Mouse (Mus musculus) midbrain, embryonic 10.5 days (tissue): Measurements from ENCODE around the gene Tm9sf2. TPM values are rescaled to one million over a fixed set of nuclear protein-coding genes. Genes with fewer than 3 reads are reported as not detected.
"Not testable (repeated sequence)": the region's sequence is repeated elsewhere in the genome, so short reads cannot be mapped to it uniquely, and the experiment has no call there.

Experiments
- DNase-seq: peaks from one replicate; pipeline ENCODE4 v3.0.0-alpha.2; 2017; ENCODE audit warnings: low spot score
- H3K27ac ChIP-seq: fragments of 300-500 bp; sonication (generic); replicated peaks from 2 replicates; pipeline ENCODE4 v1.5.1; 2016; ENCODE audit warnings: mild to moderate bottlenecking
- H3K27me3 ChIP-seq: fragments of 300-500 bp; sonication (generic); 2 replicates; pipeline ENCODE4 v1.6.1; 2016; ENCODE audit warnings: low read depth, mild to moderate bottlenecking; ENCODE audit not compliant: poor library complexity, severe bottlenecking
- H3K36me3 ChIP-seq: fragments of 300-500 bp; sonication (generic); 2 replicates; pipeline ENCODE4 v1.6.1; 2016; ENCODE audit warnings: mild to moderate bottlenecking, moderate library complexity
- H3K4me1 ChIP-seq: fragments of 300-500 bp; sonication (generic); 2 replicates; pipeline ENCODE4 v1.6.1; 2016
- H3K4me3 ChIP-seq: fragments of 300-500 bp; sonication (generic); 2 replicates; pipeline ENCODE4 v1.5.1; 2016; ENCODE audit warnings: mild to moderate bottlenecking, moderate library complexity
- H3K9me3 ChIP-seq: fragments of 300-500 bp; sonication (generic); replicated peaks from 2 replicates; pipeline ENCODE4 v1.6.1; 2016; ENCODE audit warnings: mild to moderate bottlenecking
- WGBS: fragments of 180-500 bp; shearing (Covaris S2); methylation state at CpG from one replicate; pipeline ENCODE4 v1.1.7; 2016; 5-methylcytosine and 5-hydroxymethylcytosine counted together
- polyA plus RNA-seq: library from polyadenylated mRNA; unstranded; fragments of >200 nt; fragmentation: Nextera tagmentation; extraction: Ambion mirVana; gene quantifications from 2 replicates; pipeline ENCODE4 v1.2.1, GENCODE M21; 2016

Gene Tm9sf2
- polyA plus RNA-seq, result 133 and 135 TPM in 2 replicates

GRCm38 (mm10) chr14:122106822-122107468 lies at the start of gene Tm9sf2:
TSS of gene Tm9sf2 (plus strand) at chr14:122107038.
- Histone ChIP-seq H3K27me3 (no peaks in the 10 kb centered on the region), H3K27ac (peak within 1 kb of the TSS; percentile 91), H3K9me3 (no peaks in the 10 kb centered on the region), H3K4me1 (peaks cover 43% of the 10 kb centered on the region), H3K36me3 (peaks cover 15% of the 10 kb centered on the region), H3K4me3 (peak within 1 kb of the TSS; percentile 98)
- WGBS, result under 1% methylated on average over 76 of the region's 76 CpGs
- peak; percentile 91 for DNase-seq

GRCm38 (mm10) chr14:122057941-122058346 lies 48.9 kb upstream of the Tm9sf2 start:
- H3K27ac ChIP-seq, result no peak overlapping the region
- no peaks in the 10 kb centered on the region for H3K27me3 ChIP-seq
- H3K9me3 ChIP-seq, result no peaks in the 10 kb centered on the region
- H3K4me1 ChIP-seq, result no peaks in the 10 kb centered on the region
- no peaks in the 10 kb centered on the region for H3K36me3 ChIP-seq
- WGBS, result 43% methylated on average over 2 of the region's 2 CpGs
- no peak for DNase-seq
- H3K4me3 ChIP-seq, result no peak overlapping the region

- Histone ChIP-seq H3K36me3 (no peaks in the 10 kb centered on the region), H3K4me1 (no peaks in the 10 kb centered on the region), H3K4me3 (no peak overlapping the region), H3K27ac (no peak overlapping the region), H3K9me3 (no peaks in the 10 kb centered on the region), H3K27me3 (no peaks in the 10 kb centered on the region)
- WGBS, result 17% methylated on average over 3 of the region's 3 CpGs
- DNase-seq, result peak; percentile 69
Observed at GRCm38 (mm10) chr14:122060642-122061041, 46.2 kb upstream of the Tm9sf2 start.

- Histone ChIP-seq H3K9me3 (no peaks in the 10 kb centered on the region), H3K27ac (no peak overlapping the region), H3K4me3 (no peak overlapping the region), H3K27me3 (no peaks in the 10 kb centered on the region), H3K4me1 (no peaks in the 10 kb centered on the region), H3K36me3 (no peaks in the 10 kb centered on the region)
- WGBS, result 91% methylated on average over 6 of the region's 6 CpGs
- no peak for DNase-seq
Observed at GRCm38 (mm10) chr14:122061376-122061775, 45.5 kb upstream of the Tm9sf2 start.

- WGBS, result 86% methylated on average over 10 of the region's 10 CpGs
- no peaks in the 10 kb centered on the region for H3K4me1 ChIP-seq
- DNase-seq, result no peak
Observed at GRCm38 (mm10) chr14:122062411-122063090, 44.3 kb upstream of the Tm9sf2 start.

GRCm38 (mm10) chr14:122063599-122063998 lies 43.2 kb upstream of the Tm9sf2 start:
- Histone ChIP-seq H3K4me3 (no peak overlapping the region), H3K27me3 (no peaks in the 10 kb centered on the region)
- 84% methylated on average over 5 of the region's 5 CpGs for WGBS

More at GRCm38 (mm10) chr14:122062411-122063090, 44.3 kb upstream of the Tm9sf2 start:
- Histone ChIP-seq H3K27ac (no peak overlapping the region), H3K9me3 (no peaks in the 10 kb centered on the region), H3K36me3 (no peaks in the 10 kb centered on the region), H3K27me3 (no peaks in the 10 kb centered on the region), H3K4me3 (no peak overlapping the region)

GRCm38 (mm10) chr14:122064519-122064918 lies 42.3 kb upstream of the Tm9sf2 start:
- H3K36me3 ChIP-seq, result no peaks in the 10 kb centered on the region
- WGBS, result 15% methylated on average over 2 of the region's 2 CpGs
- H3K4me3 ChIP-seq, result no peak overlapping the region
- DNase-seq, result peak; percentile 61
- no peaks in the 10 kb centered on the region for H3K9me3 ChIP-seq
- H3K27me3 ChIP-seq, result no peaks in the 10 kb centered on the region
- 0 out of 2 replicates have a peak, but pooled peaks cover 3% of the 10 kb centered on the region for H3K4me1 ChIP-seq
- no peak overlapping the region for H3K27ac ChIP-seq

More at GRCm38 (mm10) chr14:122063599-122063998, 43.2 kb upstream of the Tm9sf2 start:
- no peak overlapping the region for H3K27ac ChIP-seq
- H3K4me1 ChIP-seq, result 0 out of 2 replicates have a peak, but pooled peaks cover 3% of the 10 kb centered on the region
- DNase-seq, result no peak
- no peaks in the 10 kb centered on the region for H3K9me3 ChIP-seq
- no peaks in the 10 kb centered on the region for H3K36me3 ChIP-seq

- no peaks in the 10 kb centered on the region for H3K36me3 ChIP-seq
- H3K9me3 ChIP-seq, result no peaks in the 10 kb centered on the region
- 0 out of 2 replicates have a peak, but pooled peaks cover 3% of the 10 kb centered on the region for H3K4me1 ChIP-seq
- no peak overlapping the region for H3K27ac ChIP-seq
- H3K27me3 ChIP-seq, result no peaks in the 10 kb centered on the region
- no peak for DNase-seq
- no peak overlapping the region for H3K4me3 ChIP-seq
- 87% methylated on average over 4 of the region's 4 CpGs for WGBS
Observed at GRCm38 (mm10) chr14:122066243-122066642, 40.6 kb upstream of the Tm9sf2 start.

- not testable (repeated sequence) for H3K9me3 ChIP-seq, H3K27ac ChIP-seq, DNase-seq, H3K27me3 ChIP-seq, H3K36me3 ChIP-seq, H3K4me1 ChIP-seq, H3K4me3 ChIP-seq
- WGBS, result 43% methylated on average over 3 of the region's 3 CpGs
Observed at GRCm38 (mm10) chr14:122068036-122068435, 38.8 kb upstream of the Tm9sf2 start.

GRCm38 (mm10) chr14:122068801-122069695 lies 37.8 kb upstream of the Tm9sf2 start:
- DNase-seq, result no peak
- 73% methylated on average over 11 of the region's 11 CpGs for WGBS
- H3K4me3 ChIP-seq, result no peak overlapping the region

GRCm38 (mm10) chr14:122069948-122070347 lies 36.9 kb upstream of the Tm9sf2 start:
- WGBS, result 81% methylated on average over 3 of the region's 3 CpGs
- Histone ChIP-seq H3K36me3 (no peaks in the 10 kb centered on the region), H3K27ac (no peak overlapping the region), H3K27me3 (no peaks in the 10 kb centered on the region), H3K4me1 (0 out of 2 replicates have a peak, but pooled peaks cover 3% of the 10 kb centered on the region), H3K4me3 (no peak overlapping the region), H3K9me3 (no peaks in the 10 kb centered on the region)
- no peak for DNase-seq

More at GRCm38 (mm10) chr14:122068801-122069695, 37.8 kb upstream of the Tm9sf2 start:
- no peaks in the 10 kb centered on the region for H3K27me3 ChIP-seq
- H3K4me1 ChIP-seq, result 0 out of 2 replicates have a peak, but pooled peaks cover 3% of the 10 kb centered on the region
- no peak overlapping the region for H3K27ac ChIP-seq
- H3K9me3 ChIP-seq, result no peaks in the 10 kb centered on the region
- H3K36me3 ChIP-seq, result no peaks in the 10 kb centered on the region

- no peak for DNase-seq
- no peaks in the 10 kb centered on the region for H3K36me3 ChIP-seq
- H3K27ac ChIP-seq, result no peak overlapping the region
- H3K4me1 ChIP-seq, result no peaks in the 10 kb centered on the region
- no peaks in the 10 kb centered on the region for H3K27me3 ChIP-seq
- H3K9me3 ChIP-seq, result no peaks in the 10 kb centered on the region
- 93% methylated on average over 5 of the region's 5 CpGs for WGBS
- H3K4me3 ChIP-seq, result no peak overlapping the region
Observed at GRCm38 (mm10) chr14:122073422-122073821, 33.4 kb upstream of the Tm9sf2 start.
